Mouse (Mus musculus): ENCODE data around the gene Exosc8. TPM values are rescaled to one million over a fixed set of nuclear protein-coding genes. Genes with fewer than 3 reads are reported as not detected.
A peak's percentile ranks its signal among the peaks of the same experiment; 100 is the strongest.
"Not testable (repeated sequence)": the region's sequence is repeated elsewhere in the genome, so short reads cannot be mapped to it uniquely, and the experiment has no call there.

Exosc8 gene
- total RNA-seq, 2 experiments from 2014 or later = 18.1 to 18.8 TPM

GRCm38 (mm10) chr3:54736101-54736927 is 1.1 kb upstream of the Exosc8 start:
- no peak for DNase-seq (ENCODE audit: low spot score)
- intact Hi-C loops (cut with DNase I) = loop anchor here (5.0 kb wide), 2 partner anchors 71 to 326 kb away; partner anchors contain the start of gene Rfxap

DNA sequence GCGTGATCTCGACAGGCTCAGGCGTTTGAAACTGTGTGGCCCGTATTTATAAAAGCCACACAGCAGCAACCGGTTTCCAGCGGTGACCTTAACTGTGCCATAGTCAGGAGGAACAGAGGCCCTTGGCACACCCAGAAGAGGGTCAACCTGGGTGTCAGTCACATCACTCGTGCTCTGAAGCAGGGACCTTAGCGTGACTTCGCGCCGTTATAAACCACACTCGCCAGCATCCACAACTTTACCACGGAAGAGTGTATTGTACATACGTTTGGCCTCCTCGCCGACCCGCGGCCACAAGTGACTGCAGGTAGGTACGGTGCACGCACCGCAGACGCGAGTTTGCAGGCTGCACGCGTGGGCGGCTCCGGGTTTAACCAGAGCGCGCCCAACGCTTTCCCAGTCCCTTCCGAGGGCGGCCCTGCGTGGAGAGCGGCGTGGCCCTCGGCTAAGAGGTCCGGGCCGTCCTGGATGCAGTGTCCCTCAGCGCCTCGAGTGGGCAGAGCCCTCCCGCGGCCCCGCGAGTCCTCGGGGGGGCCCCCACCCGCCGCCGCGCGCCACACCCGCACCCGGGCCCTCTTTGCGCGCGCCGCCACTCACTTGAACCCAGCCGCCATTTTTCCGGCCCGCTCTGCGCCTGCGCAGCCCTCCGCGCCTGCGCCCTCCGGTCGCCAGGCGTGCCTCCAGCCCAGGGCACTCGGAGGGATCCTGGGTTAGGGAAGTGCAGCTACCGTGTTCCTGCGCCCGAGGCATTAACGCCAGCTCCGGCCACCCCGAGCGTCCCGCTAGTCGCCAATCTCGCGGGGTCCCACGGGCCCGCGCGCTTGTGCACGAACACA is 564 bp downstream of the Exosc8 start:
- intact Hi-C loops (cut with DNase I) = loop anchor here (1.0 to 5.0 kb wide), 3 partner anchors 41 to 328 kb away; partner anchors contain the start of gene Rfxap
- DNase-seq (ENCODE audit: low spot score) = peak; percentile 81

DNA sequence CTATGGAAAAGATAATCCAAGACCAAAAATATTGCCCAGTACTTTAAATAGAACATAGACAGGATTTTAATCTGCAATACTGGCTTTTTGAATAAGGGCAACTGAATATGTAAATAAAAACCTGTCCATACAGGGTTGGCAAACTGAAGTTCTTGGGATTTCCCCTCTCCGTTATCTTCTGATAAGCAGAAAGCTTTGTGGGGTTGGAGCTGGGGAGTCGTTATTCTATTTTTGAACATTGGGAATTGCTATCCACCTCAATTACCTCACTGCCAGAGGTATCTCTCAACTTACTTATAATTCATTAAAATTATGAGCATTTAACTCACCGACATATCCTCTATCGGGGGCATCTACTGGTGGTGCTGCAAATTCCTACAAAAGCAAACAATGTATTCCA is 2.8 kb downstream of the Exosc8 start:
- DNase-seq (ENCODE audit: low spot score) = no peak
- intact Hi-C loops (cut with DNase I) = no loop called here

GRCm38 (mm10) chr3:54731626-54732150 is 3.5 kb downstream of the Exosc8 start:
- no peak for DNase-seq (ENCODE audit: low spot score)
- intact Hi-C loops (cut with DNase I) = no loop called here

DNA sequence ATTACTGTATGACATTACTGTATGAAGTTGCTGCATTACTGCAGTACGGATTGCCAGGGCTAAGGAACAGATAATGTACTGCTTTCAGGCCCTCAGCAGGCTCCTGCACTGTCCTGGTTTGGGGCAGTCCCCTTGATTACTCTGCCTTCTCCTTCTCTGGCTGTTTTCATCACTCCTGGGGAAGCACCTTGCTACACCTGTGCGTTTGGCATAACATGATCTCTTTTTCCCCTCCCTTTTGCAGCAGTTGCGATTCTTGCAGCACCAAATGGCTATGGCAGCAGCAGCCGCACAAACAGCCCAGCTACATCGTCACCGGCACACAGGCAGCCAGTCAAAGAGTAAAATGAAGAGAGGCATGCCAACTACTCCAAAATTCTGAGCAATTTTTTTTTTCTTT is 7.1 kb downstream of the Exosc8 start:
- intact Hi-C loops (cut with DNase I) = no loop called here
- no peak for DNase-seq (ENCODE audit: low spot score)

DNA sequence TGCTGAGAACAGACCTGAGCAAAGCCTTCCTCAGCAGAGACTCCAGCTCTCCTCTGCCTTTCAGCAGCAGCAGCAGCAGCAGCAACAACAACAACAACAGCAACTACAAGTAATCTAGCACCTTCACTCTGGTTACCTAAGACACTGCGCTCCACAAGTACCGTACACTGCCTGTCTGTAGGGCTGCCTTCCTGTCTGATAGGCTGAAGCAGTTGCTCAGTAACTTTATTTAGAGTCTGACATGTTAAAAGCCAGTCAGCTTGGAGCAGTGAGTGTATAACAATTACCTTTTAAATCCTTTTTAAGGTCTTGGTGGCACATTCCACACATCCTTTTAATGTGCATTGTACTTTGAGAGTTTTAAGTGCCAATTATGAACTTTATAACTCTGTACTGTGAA is 7.6 kb downstream of the Exosc8 start:
- intact Hi-C loops (cut with DNase I) = no loop called here
- DNase-seq (ENCODE audit: low spot score) = no peak

GRCm38 (mm10) chr3:54725344-54725743 is 9.8 kb downstream of the Exosc8 start:
- DNase-seq (ENCODE audit: low spot score) = no peak
- intact Hi-C loops (cut with DNase I) = no loop called here

DNA sequence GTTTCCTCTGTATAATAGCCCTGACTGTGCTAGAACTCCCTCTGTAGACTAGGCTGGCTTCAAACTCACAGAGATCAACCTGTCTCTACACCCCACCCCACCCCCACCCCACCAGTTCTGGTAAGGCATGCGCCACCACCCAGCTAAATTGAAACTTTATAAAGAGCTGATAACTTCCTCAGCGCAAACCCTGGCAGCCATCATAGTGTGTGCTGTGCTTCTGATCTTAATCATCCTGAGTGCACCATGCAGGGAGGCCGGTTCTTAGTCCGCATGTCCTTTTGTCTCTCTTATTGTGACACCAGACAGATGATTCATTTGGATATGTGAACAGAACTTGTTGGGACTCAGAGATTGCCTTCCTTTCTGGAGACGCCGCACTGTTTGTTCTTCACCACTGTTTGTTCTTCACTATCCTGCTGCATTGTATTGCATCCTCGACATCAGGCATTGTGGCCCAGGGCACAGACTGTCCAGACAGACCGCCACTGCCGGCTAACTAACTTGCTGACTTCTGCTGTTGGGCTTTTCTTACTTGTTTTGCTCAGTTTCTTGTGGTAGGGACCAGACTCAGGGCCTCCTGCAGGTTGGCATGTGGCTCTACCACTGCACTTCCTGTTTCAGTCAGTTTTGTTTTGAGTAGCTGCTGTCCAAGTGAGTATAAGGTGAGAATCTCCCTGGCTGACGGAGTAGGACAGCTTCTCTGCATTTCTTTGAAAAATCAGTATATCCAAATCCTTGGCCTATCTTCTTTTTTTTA is 11.3 kb downstream of the Exosc8 start:
- intact Hi-C loops (cut with DNase I) = no loop called here
- DNase-seq (ENCODE audit: low spot score) = no peak

DNA sequence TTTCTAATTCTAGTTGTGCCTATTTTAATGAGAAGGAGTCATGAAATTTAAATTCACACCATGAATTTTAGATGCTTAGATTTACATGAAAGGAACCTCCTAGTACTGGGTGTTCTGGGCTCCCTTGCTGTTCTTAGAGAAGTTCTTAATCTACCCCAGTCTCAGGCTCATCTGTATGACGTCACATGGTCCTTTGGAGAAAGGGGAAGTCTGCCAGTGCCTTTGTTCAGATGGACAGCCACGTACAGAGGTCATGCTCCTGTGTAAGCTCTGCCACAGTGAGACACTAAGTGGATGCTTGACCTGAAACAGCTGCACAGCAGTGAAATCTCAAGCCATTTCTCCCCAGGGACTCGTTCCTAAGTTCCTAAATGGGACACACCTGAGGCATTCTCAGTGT is 16.2 kb downstream of the Exosc8 start:
- intact Hi-C loops (cut with DNase I) = no loop called here
- DNase-seq (ENCODE audit: low spot score) = no peak

GRCm38 (mm10) chr3:54717348-54717747 is 17.8 kb downstream of the Exosc8 start:
- intact Hi-C loops (cut with DNase I) = no loop called here
- no peak for DNase-seq (ENCODE audit: low spot score)

DNA sequence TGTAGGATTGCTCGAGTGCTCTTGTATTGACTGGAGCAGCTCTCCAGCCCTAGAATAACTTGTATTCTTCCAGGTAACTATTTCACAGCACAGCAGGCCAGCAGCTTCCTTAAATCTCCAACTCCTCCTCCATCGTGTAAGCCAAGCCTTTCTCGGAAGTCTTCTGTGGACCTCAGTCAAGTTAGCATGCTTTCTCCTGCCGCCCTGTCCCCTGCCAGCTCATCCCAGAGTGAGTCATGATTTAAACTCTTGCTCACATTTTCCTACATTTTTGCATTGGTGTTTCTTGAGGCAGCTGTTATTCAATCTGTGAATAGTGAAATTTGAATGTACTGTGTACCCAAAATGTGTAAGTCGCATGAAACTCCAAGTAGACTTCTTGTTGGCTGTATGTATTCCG is 19.7 kb downstream of the Exosc8 start:
- DNase-seq (ENCODE audit: low spot score) = no peak
- intact Hi-C loops (cut with DNase I) = no loop called here

GRCm38 (mm10) chr3:54714253-54714652 is 20.9 kb downstream of the Exosc8 start, which contains the start of gene Gm21958:
Gene Gm21958 (minus strand): TSS chr3:54714353.
- intact Hi-C loops (cut with DNase I) = no loop called here
- DNase-seq (ENCODE audit: low spot score) = no peak

- intact Hi-C loops (cut with DNase I) = no loop called here
- no peak for DNase-seq (ENCODE audit: low spot score)
Measured at GRCm38 (mm10) chr3:54708972-54709371, 26.2 kb downstream of the Exosc8 start.

DNA sequence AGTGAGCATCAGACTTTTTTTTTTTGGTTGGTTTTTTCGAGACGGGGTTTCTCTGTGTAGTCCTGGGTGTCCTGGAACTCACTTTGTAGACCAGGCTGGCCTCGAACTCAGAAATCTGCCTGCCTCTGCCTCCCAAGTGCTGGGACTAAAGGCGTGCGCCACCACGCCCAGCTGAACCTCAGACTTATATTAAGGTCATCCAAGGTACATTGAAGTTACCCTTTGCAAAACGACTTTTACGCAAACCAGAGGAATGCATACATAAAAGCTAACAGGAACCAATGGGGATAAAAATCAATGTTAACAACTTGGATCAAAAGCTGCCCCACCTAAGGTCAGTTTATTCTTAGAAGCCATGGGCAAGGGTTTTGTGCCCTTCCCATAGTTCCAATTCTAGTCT is 31.1 kb downstream of the Exosc8 start:
- DNase-seq (ENCODE audit: low spot score); intact Hi-C loops (cut with DNase I): not testable (repeated sequence)

DNA sequence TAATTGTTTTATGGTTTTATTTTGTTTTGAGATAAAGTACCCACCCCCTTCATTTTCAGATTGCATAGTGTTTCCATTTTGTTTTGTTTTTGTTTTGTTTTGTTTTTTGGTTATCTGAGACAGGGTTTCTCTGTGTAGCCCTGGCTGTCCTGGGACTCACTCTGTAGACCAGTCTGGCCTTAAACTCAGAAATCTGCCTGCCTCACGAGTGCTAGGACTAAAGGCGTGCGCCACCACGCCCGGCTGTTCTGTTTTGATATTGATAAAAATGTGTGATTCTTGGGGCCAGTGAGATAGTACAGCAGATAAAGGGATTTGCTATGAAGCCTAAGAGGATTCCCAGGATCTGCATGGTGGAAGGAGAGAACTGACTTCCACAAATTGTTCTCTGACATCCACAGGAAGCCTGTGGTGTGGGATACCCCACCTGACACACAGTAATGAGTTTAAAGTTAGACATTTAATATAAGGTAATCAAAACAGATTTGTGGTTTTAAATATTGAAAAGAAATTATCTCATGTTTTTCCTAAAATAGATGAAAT is 35.4 kb downstream of the Exosc8 start:
- intact Hi-C loops (cut with DNase I) = no loop called here
- DNase-seq (ENCODE audit: low spot score) = no peak

- intact Hi-C loops (cut with DNase I) = loop anchor here (1.0 kb wide), 1 partner anchor 42 kb away; the partner anchor contains the start of genes Alg5 and Exosc8
- no peak for DNase-seq (ENCODE audit: low spot score)
Measured at GRCm38 (mm10) chr3:54693056-54693415, 42.2 kb downstream of the Exosc8 start.

DNA sequence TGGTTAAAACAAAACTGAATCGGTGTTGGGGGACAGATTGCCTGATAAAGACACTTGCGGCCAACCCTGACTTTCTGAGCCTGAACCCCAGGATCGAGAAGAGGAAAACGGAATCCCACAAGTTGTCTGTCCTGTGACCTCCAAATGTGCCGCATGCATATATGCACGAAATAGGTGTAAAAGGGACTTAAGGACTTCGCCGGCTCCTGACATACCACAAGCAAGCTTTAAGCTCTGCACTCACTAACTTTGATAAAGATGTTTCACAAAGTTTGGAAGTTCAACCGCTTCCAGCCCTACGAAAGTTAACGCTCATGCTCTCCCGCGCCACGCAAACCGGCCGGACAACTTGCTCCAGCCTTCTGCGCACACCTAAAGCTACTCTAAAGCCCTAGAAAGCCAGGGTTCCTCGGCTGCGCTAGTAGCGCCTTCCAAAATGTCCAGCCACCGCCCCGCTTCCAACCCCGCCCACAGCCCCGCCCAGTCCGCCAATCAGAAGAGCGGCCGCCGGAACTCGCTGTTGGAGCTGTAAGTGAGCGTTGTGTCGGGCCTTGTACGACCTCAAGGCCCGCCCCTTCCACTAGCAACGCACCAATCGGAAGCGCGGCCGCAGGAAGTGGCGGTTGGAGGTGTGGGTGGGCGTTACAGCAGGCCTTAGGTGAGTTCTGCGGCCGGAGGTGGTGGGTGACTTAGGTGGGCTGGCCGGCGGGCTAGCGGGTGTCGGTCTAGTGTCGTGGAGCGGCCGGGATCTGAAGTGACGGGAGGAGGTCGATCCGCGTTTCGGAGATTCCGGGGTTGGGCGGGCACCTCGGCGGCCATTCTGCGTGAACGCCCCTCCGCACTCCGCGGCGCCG is 42.8 kb downstream of the Exosc8 start, which contains the start of gene Supt20:
Gene Supt20 (plus strand): TSS at position 606 of the 854 bp plus-strand sequence.
- DNase-seq (ENCODE audit: low spot score) = peak; percentile 87
- intact Hi-C loops (cut with DNase I) = loop anchor here (1.0 kb wide), 1 partner anchor 43 kb away; the partner anchor contains the start of genes Alg5 and Exosc8

GRCm38 (mm10) chr3:54689091-54689490 is 46.1 kb downstream of the Exosc8 start:
- intact Hi-C loops (cut with DNase I) = loop anchor here (1.0 kb wide), 1 partner anchor 336 kb away; no protein-coding TSS in a partner anchor
- no peak for DNase-seq (ENCODE audit: low spot score)

All from heart, postnatal 25 days (tissue).